ENCODE assay signal across 10 mouse cellular contexts in the genomic region with DNA sequence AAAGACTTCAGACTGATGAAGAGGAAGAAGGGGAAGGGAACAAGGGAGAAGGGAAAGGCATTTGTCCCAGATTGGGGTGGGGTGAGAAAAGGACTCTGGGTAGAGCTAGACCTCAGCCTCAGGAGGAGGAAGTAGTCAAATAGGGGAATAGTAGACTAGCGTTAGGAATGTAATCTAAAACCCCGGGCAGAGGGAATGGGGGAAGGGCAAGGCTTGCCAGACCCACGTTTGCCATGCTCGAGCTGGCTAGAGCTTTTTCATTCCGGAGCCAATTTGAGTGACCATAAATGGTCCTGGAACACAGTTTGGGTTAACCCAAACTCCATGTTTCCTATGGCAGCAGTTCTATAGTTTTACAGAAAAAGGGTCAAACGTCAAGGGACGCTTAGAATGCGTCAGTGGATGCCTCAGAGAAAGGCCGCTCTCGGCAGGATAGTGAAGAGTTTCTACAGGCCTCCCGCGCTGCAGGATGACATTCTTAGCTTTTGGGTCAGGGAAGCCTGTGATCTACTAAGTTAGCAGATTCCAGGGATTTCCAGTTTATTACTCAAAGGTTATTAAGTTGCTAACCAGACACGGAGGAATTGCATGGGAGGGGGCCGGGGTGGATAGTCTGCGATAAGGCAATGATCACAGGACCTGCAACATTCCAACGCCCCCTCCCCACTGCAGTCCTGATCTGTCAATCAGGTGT. TPM values are rescaled to one million over a fixed set of nuclear protein-coding genes. Genes with fewer than 3 reads are reported as not detected.
DNase-seq lines count a peak whose midpoint lies in the region; ATAC-seq and TF ChIP-seq lines count a peak whose summit lies in the region.
"Had no signal": no experiment of that assay in that cellular context is flagged by ENCODE, and none has a peak within 500 bp of the region (broad histone marks: within the 10 kb centered on the region; RNA-seq: fewer than 3 reads in every experiment).

No protein-coding gene starts in this region.

- peak; percentile 66 for DNase-seq in hindbrain, embryonic 11.5 days (ENCODE audit: low spot score)
- DNase-seq in hindbrain, postnatal 0 days (ENCODE audit: low spot score) = no peak
- DNase-seq in retina, embryonic 14.5 days (ENCODE audit: low spot score) = peak; percentile 54
- DNase-seq in retina, postnatal 1 day = no peak
- no peak for DNase-seq in spleen, postnatal 4 days (ENCODE audit: low spot score in 2 of 2)
- DNase-seq in urinary bladder, postnatal 25 days (ENCODE audit: low spot score) = no peak
- no peak for DNase-seq in right cerebral cortex, postnatal 10 days (ENCODE audit: low spot score in 2 of 2)
- DNase-seq: heart, postnatal 36 days had no signal

- ATAC-seq in hindbrain, embryonic 11.5 days (ENCODE audit: low FRiP score) = no peak
- ATAC-seq in hindbrain, postnatal 0 days = no peak
- ATAC-seq in intestine, embryonic 16.5 days = no peak

- no peak for TF ChIP-seq CTCF in hindbrain, postnatal 0 days (IDR thresholded peaks at IDR 0.05; ENCODE audit: low read depth)

- H3K4me2 ChIP-seq in hindbrain, embryonic 11.5 days (replicated peaks; ENCODE audit: low read depth, low read length) = no peak overlapping the region
- H3K4me2 ChIP-seq in hindbrain, postnatal 0 days (ENCODE audit: low read depth, low read length) = no peak overlapping the region
- H3K4me2 ChIP-seq in intestine, embryonic 16.5 days (ENCODE audit: low read depth, low read length) = 0 out of 2 replicates have a peak overlapping the region, but pooled peaks have one; percentile 9

- no peaks in the 10 kb centered on the region for H3K36me3 ChIP-seq in hindbrain, embryonic 11.5 days (ENCODE audit: control insufficient read depth, insufficient read depth, low read length)
- H3K36me3 ChIP-seq in hindbrain, postnatal 0 days (ENCODE audit: insufficient read depth, low read length) = no peaks in the 10 kb centered on the region
- H3K36me3 ChIP-seq in intestine, embryonic 16.5 days (ENCODE audit: control insufficient read depth, insufficient read depth, low read length) = no peaks in the 10 kb centered on the region

- no peaks in the 10 kb centered on the region for H3K27me3 ChIP-seq in hindbrain, embryonic 11.5 days (ENCODE audit: control insufficient read depth, insufficient read depth, low read length)
- H3K27me3 ChIP-seq in hindbrain, postnatal 0 days (ENCODE audit: insufficient read depth, low read length) = peaks cover 3% of the 10 kb centered on the region; the same call in 1 of the 2 replicates
- no peaks in the 10 kb centered on the region for H3K27me3 ChIP-seq in intestine, embryonic 16.5 days (replicated peaks; ENCODE audit: control insufficient read depth, insufficient read depth, low read length)

- WGBS in hindbrain, embryonic 11.5 days = 11% methylated on average over 16 of the region's 16 CpGs
- WGBS in hindbrain, postnatal 0 days = 21% methylated on average over 16 of the region's 16 CpGs
- 16% methylated on average over 16 of the region's 16 CpGs for WGBS in intestine, embryonic 16.5 days

- peak overlapping the region; percentile 31; the same call in 1 of the 2 replicates for H3K9ac ChIP-seq in hindbrain, embryonic 11.5 days (ENCODE audit: low read depth, low read length)
- no peak overlapping the region for H3K9ac ChIP-seq in hindbrain, postnatal 0 days (replicated peaks; ENCODE audit: low read length)
- H3K9ac ChIP-seq in intestine, embryonic 16.5 days (ENCODE audit: low read depth, low read length) = no peak overlapping the region

- H3K27ac ChIP-seq in hindbrain, embryonic 11.5 days (ENCODE audit: low read depth, low read length) = no peak overlapping the region; the same call in 1 of the 2 replicates
- H3K27ac ChIP-seq in hindbrain, postnatal 0 days = no peak overlapping the region
- no peak overlapping the region for H3K27ac ChIP-seq in intestine, embryonic 16.5 days (ENCODE audit: low read length)
- H3K27ac ChIP-seq: left cerebral cortex, adult 2 months had no signal

- no peaks in the 10 kb centered on the region for H3K9me3 ChIP-seq in hindbrain, embryonic 11.5 days (ENCODE audit: control insufficient read depth, low read length)
- H3K9me3 ChIP-seq in hindbrain, postnatal 0 days (ENCODE audit: low read length) = no peaks in the 10 kb centered on the region
- H3K9me3 ChIP-seq in intestine, embryonic 16.5 days (ENCODE audit: control insufficient read depth, low read length) = no peaks in the 10 kb centered on the region

- H3K4me1 ChIP-seq in hindbrain, embryonic 11.5 days (replicated peaks; ENCODE audit: control insufficient read depth, insufficient read depth, low read length) = peaks cover 4% of the 10 kb centered on the region; the same call in 1 of the 2 replicates
- H3K4me1 ChIP-seq in hindbrain, postnatal 0 days (ENCODE audit: insufficient read depth, low read length) = no peaks in the 10 kb centered on the region
- H3K4me1 ChIP-seq in intestine, embryonic 16.5 days (ENCODE audit: control insufficient read depth, insufficient read depth, low read length) = peaks cover 14% of the 10 kb centered on the region

- no peak overlapping the region for H3K4me3 ChIP-seq in hindbrain, embryonic 11.5 days (ENCODE audit: low read depth, low read length)
- H3K4me3 ChIP-seq in hindbrain, postnatal 0 days (ENCODE audit: low read length) = no peak overlapping the region
- no peak overlapping the region for H3K4me3 ChIP-seq in intestine, embryonic 16.5 days (ENCODE audit: low read length)
- H3K4me3 ChIP-seq: left cerebral cortex, adult 2 months had no signal

RNA-seq across cellular contexts. Expression of a gene that starts 3.9 kb away (rescaled TPM):
- 66.1 and 77.8 TPM in 2 replicates for polyA plus RNA-seq in hindbrain, embryonic 11.5 days (2014; fragmentation: Nextera tagmentation; extraction: Ambion mirVana)
- total RNA-seq in hindbrain, postnatal 0 days (2014; rRNA removed) = 14.3 and 21.1 TPM in 2 replicates
- 10.2 and 11.8 TPM in 2 replicates for polyA plus RNA-seq in hindbrain, postnatal 0 days (2015; fragmentation: Nextera tagmentation; extraction: Ambion mirVana)
- polyA plus RNA-seq in intestine, embryonic 16.5 days (2015; fragmentation: Nextera tagmentation; extraction: Ambion mirVana) = 82.5 and 86.6 TPM in 2 replicates

RNA-seq across cellular contexts. Expression of a gene that starts 54.7 kb away (rescaled TPM):
- polyA plus RNA-seq in hindbrain, embryonic 11.5 days (2014; fragmentation: Nextera tagmentation; extraction: Ambion mirVana) = 22.7 and 26.6 TPM in 2 replicates
- 15.2 and 17.9 TPM in 2 replicates for total RNA-seq in hindbrain, postnatal 0 days (2014; rRNA removed)
- 23.9 and 24.8 TPM in 2 replicates for polyA plus RNA-seq in hindbrain, postnatal 0 days (2015; fragmentation: Nextera tagmentation; extraction: Ambion mirVana)
- polyA plus RNA-seq in intestine, embryonic 16.5 days (2015; fragmentation: Nextera tagmentation; extraction: Ambion mirVana) = 100 and 113 TPM in 2 replicates

RNA-seq across cellular contexts. Expression of a gene that starts 58.4 kb away (rescaled TPM):
- polyA plus RNA-seq in hindbrain, embryonic 11.5 days (2014; fragmentation: Nextera tagmentation; extraction: Ambion mirVana) = 22.1 and 29.3 TPM in 2 replicates
- total RNA-seq in hindbrain, postnatal 0 days (2014; rRNA removed) = 5.9 and 7.1 TPM in 2 replicates
- polyA plus RNA-seq in hindbrain, postnatal 0 days (2015; fragmentation: Nextera tagmentation; extraction: Ambion mirVana) = 6.6 and 7.3 TPM in 2 replicates
- 80.2 and 87.3 TPM in 2 replicates for polyA plus RNA-seq in intestine, embryonic 16.5 days (2015; fragmentation: Nextera tagmentation; extraction: Ambion mirVana)

Comparison
In these comparisons a context has a peak if more than half of its experiments do, and no peak if none do; other contexts are left out.
1. DNase-seq: peak in hindbrain, embryonic 11.5 days (single experiment) and retina, embryonic 14.5 days (single experiment); none in hindbrain, postnatal 0 days (single experiment), retina, postnatal 1 day (single experiment), spleen, postnatal 4 days (0 of 2), urinary bladder, postnatal 25 days (single experiment) and right cerebral cortex, postnatal 10 days (0 of 2).